Mouse (Mus musculus): Measurements from ENCODE around the gene Csnk1d.

Csnk1d gene

DNA sequence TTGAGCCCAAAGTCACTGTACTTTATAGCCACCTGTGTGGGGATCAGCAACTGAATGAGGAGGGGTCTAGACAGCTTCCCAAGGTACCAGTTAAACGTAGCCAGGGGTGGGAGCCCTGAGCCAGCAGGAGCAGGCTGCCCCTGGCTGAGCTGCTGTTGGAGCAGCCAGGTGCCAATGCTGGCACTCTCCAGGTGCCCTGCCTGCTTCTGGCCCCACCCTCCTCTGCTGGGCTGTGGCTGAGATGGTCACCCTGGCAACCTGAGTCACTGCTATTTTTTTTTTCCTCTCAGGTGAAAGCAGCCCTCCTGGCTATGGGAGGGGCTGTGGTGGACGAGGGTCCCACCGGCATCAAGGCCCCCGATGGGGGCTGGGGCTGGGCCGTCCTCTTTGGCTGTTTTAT, 36.2 kb downstream of the Csnk1d start:
- no peak for DNase-seq (ENCODE audit: low spot score in 2 of 2)

GRCm38 (mm10) chr11:120951731-120952730, 39.1 kb downstream of the Csnk1d start:
- DNase-seq (ENCODE audit: low spot score in 2 of 2), result no peak

GRCm38 (mm10) chr11:120951237-120951636, 39.9 kb downstream of the Csnk1d start:
- no peak for DNase-seq (ENCODE audit: low spot score in 2 of 2)

- peak; percentile 58 to 66 for DNase-seq (ENCODE audit: low spot score in 2 of 2)
These were observed 40.6 kb downstream of the Csnk1d start for GRCm38 (mm10) chr11:120950281-120951202.

- DNase-seq (ENCODE audit: low spot score in 2 of 2), result no peak
These were observed 41.3 kb downstream of the Csnk1d start for GRCm38 (mm10) chr11:120949863-120950262.

DNA sequence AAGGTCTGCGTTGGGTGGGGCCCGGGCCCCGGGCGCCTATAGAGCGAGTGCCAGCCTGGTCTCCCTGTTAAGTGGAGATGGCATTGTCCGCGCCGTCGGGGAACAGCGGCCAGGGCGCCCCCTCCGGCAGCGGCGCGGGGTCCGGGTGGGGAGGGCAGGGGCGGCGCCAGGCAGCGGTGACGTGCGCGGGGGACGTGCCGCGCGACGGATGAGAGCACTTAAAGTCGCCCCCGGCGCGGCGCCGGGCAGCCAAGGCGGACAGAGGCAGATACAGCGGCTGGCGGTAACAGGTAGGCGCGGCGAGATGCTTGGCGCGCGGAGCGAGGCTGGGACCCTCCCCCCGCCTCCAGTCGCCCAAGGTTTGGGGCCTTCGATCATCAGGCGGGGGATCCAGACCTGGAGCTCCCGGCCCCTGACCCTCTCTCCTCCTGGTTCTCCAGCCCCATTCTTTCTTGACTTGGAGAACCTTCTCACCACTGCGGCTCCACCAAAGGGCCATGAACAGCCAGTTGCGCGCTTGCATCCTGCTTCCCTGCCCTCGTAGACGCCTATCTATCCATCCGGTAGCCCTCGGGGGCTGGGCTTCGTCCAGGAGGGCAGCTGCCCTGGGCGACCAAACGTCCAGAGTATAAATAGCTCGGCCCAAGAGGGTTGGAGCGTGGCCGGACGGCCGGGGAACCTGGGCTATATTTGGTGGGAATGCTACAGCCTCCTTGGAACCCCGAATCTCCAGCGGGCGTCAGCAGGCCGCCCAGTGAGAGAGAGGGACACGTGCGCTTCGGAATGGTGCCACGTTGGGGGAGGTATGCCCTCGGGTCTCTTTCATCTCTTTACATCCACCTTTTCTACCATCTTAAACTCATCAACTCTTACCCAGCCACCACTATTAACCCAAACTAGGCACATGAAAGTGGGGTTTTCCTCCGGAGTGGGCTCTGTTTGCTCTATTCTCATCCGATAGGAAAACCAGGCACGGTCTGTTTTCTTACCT, 42.0 kb downstream of the Csnk1d start:
- DNase-seq (ENCODE audit: low spot score in 2 of 2), result no peak

GRCm38 (mm10) chr11:120948328-120948727, 42.8 kb downstream of the Csnk1d start, which contains the start of gene Slc16a3:
Gene Slc16a3 (plus strand): TSS chr11:120948480.
- DNase-seq (ENCODE audit: low spot score in 2 of 2), result no peak

- no peak for DNase-seq (ENCODE audit: low spot score in 2 of 2)
These were observed 45.2 kb downstream of the Csnk1d start for GRCm38 (mm10) chr11:120945926-120946325.

DNA sequence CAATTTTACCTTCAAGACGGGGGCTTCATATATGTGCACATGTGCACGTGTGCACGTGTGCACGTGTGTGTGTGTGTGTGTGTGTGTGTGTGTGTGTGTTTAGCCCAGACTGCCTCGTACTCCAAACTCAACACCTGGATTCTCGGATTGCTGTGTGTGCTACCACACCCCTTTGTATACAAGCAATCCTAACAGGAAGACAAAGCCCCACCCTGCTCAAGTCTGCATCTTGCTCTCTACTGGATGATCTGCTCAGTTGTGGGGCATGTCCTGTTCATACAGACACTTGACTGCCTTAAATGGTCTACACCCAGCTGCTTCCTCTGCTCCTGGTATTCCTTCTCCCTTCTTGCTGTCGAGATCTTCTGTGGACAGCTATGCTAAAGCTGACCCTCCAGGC, 45.9 kb downstream of the Csnk1d start:
- DNase-seq (ENCODE audit: low spot score in 2 of 2), result no peak

DNA sequence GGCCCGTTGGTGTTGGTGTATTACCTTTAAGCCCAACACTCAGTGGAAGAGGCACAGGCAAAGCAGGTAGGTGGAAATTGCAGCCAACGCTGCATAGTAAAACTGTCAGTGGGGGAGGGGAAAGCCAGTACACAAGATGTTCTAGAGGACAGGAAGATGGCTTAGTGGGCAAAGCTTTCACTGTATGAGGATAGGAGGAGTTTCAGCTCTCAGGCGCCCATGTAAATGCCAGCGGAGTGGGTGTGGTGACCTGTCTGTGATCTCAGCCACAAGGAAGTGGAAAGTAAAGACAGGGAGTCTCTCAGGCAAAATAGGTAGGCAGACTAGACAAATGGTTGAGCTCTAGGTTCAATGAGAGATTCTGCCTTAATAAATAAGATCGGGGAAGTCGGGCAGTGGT, 50.2 kb downstream of the Csnk1d start:
- DNase-seq (ENCODE audit: low spot score in 2 of 2), result no peak

- no peak for DNase-seq (ENCODE audit: low spot score in 2 of 2)
These were observed 51.3 kb downstream of the Csnk1d start for GRCm38 (mm10) chr11:120939712-120940341.

GRCm38 (mm10) chr11:120938795-120939194, 52.3 kb downstream of the Csnk1d start:
- no peak for DNase-seq (ENCODE audit: low spot score in 2 of 2)

- no peak for DNase-seq (ENCODE audit: low spot score in 2 of 2)
These were observed 53.2 kb downstream of the Csnk1d start for GRCm38 (mm10) chr11:120937976-120938375.

DNA sequence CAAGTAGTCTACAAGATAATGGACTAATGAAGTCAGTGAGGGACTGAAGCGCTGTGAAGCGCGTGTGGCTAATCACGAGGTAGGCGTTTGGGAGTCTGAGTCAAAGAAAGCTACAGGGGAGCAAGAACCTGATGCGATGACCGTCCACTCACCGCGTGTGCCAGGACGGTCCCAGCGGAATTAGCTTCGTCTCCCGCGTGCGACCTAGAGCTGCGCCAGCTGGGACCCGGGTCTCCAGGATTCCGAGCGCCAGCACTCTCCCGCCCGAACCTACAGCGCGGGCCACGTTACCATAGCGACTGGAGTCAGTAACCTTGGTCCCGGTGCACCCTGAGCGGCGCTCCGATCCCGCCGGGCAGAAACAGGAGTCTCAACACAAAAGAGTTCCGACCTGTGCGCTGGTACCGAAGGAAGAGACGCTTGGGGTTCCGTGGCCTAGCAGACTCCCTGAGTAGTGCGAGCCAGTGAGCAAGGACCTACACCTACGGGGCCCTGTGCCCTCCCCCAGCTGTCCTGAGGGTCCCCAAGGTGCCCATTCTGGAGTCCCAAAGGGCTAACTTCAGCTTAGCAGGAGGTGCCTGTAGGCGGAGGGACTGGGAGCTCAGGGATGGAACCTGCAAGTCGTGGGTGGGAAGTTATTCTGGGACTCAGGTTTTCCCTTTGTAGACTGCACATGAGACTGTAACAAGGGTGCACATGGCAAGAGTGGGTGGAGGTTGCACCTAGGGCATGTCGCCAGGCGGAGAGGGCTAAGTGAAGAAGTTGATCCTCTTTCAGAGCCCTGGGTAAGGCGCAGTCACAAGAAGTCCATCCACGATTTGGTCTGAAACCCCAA, 58.3 kb downstream of the Csnk1d start, which contains the start of gene Ccdc57:
Ccdc57 (minus strand) TSS at position 309 of the 835 bp plus-strand sequence.
- DNase-seq (ENCODE audit: low spot score in 2 of 2), result peak; percentile 94 to 95

- DNase-seq (ENCODE audit: low spot score in 2 of 2), result no peak
These were observed 59.7 kb downstream of the Csnk1d start for GRCm38 (mm10) chr11:120931479-120931878.

GRCm38 (mm10) chr11:120928468-120928867, 62.7 kb downstream of the Csnk1d start:
- no peak for DNase-seq (ENCODE audit: low spot score in 2 of 2)

DNA sequence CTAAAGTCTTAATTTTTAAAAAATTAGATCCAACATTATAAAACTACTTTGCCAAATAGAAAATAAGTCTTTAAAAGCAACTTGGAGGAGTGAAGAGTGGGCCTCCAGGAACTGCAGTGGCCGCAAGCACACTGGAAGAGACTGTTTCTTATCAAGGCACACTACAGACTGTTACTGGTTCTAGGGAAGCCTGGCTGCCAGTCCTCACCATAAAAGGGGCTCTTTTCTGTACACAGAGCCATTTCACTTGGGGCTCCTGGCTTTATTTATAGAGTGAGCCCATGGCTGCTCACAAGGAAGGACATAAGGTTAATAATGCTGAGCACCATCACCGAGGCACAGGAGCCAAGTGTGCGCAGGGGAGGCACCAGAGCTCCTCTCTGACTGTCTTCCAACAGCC, 68.6 kb downstream of the Csnk1d start:
- DNase-seq (ENCODE audit: low spot score in 2 of 2), result no peak

DNA sequence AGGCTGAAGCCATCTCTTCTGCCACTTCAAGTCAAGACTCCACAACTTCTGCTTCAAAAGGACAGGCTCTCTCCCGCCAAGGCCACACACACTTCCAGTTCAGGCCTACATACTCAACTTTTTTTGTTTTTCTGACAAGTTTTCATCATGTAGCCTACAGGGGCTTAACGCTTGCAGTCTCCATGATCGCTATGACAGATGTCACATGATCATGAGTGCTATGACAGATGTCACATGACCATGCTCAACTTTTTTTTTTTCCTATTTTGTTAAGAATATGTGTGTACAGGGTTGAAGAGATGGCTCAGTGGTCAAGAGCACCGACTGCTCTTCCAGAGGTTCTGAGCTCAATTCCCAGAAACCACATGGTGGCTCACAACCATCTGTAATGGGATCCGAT, 73.4 kb downstream of the Csnk1d start:
- no peak for DNase-seq (ENCODE audit: low spot score in 2 of 2)

GRCm38 (mm10) chr11:120916477-120916876, 74.7 kb downstream of the Csnk1d start:
- no peak for DNase-seq (ENCODE audit: low spot score in 2 of 2)

Data from right cerebral cortex, adult 2 months (tissue).